Mouse (Mus musculus) MEL-GATA-1-ER (cell line): Measurements from ENCODE around the gene Gm20388.

Experiments
- DNase-seq: peaks from one replicate; pipeline ENCODE4 v3.0.0-alpha.2; 2012; ENCODE audit warnings: low read depth; ENCODE audit errors: extremely low read depth

The Gm20388 gene

GRCm38 (mm10) chr8:120846018-120846417 is 935.4 kb downstream of the Gm20388 start:
- no peak for DNase-seq

GRCm38 (mm10) chr8:120847279-120847678 is 936.6 kb downstream of the Gm20388 start:
- no peak for DNase-seq

- no peak for DNase-seq
Measured at GRCm38 (mm10) chr8:120847735-120848134, 937.1 kb downstream of the Gm20388 start.

- no peak for DNase-seq
Measured at GRCm38 (mm10) chr8:120848434-120848833, 937.8 kb downstream of the Gm20388 start.

GRCm38 (mm10) chr8:120851411-120851810 is 940.8 kb downstream of the Gm20388 start:
- no peak for DNase-seq

- no peak for DNase-seq
Measured at GRCm38 (mm10) chr8:120859881-120860280, 949.2 kb downstream of the Gm20388 start.

GRCm38 (mm10) chr8:120860423-120861126 is 949.9 kb downstream of the Gm20388 start:
- DNase-seq = no peak

- no peak for DNase-seq
Measured at GRCm38 (mm10) chr8:120863683-120864082, 953.0 kb downstream of the Gm20388 start.

- DNase-seq = no peak
Measured at GRCm38 (mm10) chr8:120867386-120867785, 956.7 kb downstream of the Gm20388 start.

- no peak for DNase-seq
Measured at GRCm38 (mm10) chr8:120872661-120873060, 962.0 kb downstream of the Gm20388 start.

- DNase-seq = no peak
Measured at GRCm38 (mm10) chr8:120876010-120876918, 965.6 kb downstream of the Gm20388 start.

GRCm38 (mm10) chr8:120877005-120877404 is 966.4 kb downstream of the Gm20388 start:
- no peak for DNase-seq

GRCm38 (mm10) chr8:120879928-120880327 is 969.3 kb downstream of the Gm20388 start:
- no peak for DNase-seq

GRCm38 (mm10) chr8:120881634-120882033 is 971.0 kb downstream of the Gm20388 start:
- DNase-seq = no peak

GRCm38 (mm10) chr8:120882657-120883056 is 972.0 kb downstream of the Gm20388 start:
- no peak for DNase-seq

GRCm38 (mm10) chr8:120883369-120883768 is 972.7 kb downstream of the Gm20388 start:
- no peak for DNase-seq

- no peak for DNase-seq
Measured at GRCm38 (mm10) chr8:120883853-120884252, 973.2 kb downstream of the Gm20388 start.

GRCm38 (mm10) chr8:120884881-120885280 is 974.2 kb downstream of the Gm20388 start:
- DNase-seq = no peak

GRCm38 (mm10) chr8:120887254-120887653 is 976.6 kb downstream of the Gm20388 start:
- no peak for DNase-seq

GRCm38 (mm10) chr8:120888005-120888404 is 977.4 kb downstream of the Gm20388 start:
- DNase-seq = no peak

- no peak for DNase-seq
Measured at GRCm38 (mm10) chr8:120889189-120889588, 978.5 kb downstream of the Gm20388 start.

- DNase-seq = no peak
Measured at GRCm38 (mm10) chr8:120890068-120890467, 979.4 kb downstream of the Gm20388 start.
